Mouse (Mus musculus) embryonic facial prominence, embryonic 11.5 days (tissue): ENCODE results near the gene 4930568D16Rik. TPM values are rescaled to one million over a fixed set of nuclear protein-coding genes. Genes with fewer than 3 reads are reported as not detected.

Source experiments
- ATAC-seq: fragments of 200-750 bp; cut with Nextera tagmentation; replicated peaks from 2 replicates; pipeline ENCODE4 v1.8.0; 2017; ENCODE audit warnings: low read depth; ENCODE audit not compliant: insufficient number of reproducible peaks, low FRiP score, low TSS enrichment
- DNase-seq: peaks from one replicate; pipeline ENCODE4 v3.0.0-alpha.2; 2015; ENCODE audit warnings: low spot score
- H3K27ac ChIP-seq: fragments of 300-500 bp; sonication (generic); replicated peaks from 2 replicates; pipeline ENCODE4 v1.5.1; 2014; ENCODE audit warnings: mild to moderate bottlenecking, low read depth, low read length, control low read depth
- H3K27me3 ChIP-seq: fragments of 300-500 bp; sonication (generic); 2 replicates; pipeline ENCODE4 v1.6.1; 2014; ENCODE audit warnings: mild to moderate bottlenecking, low read length, moderate library complexity, mixed read lengths; ENCODE audit not compliant: control insufficient read depth, insufficient read depth
- H3K36me3 ChIP-seq: fragments of 300-500 bp; sonication (generic); replicated peaks from 2 replicates; pipeline ENCODE4 v1.6.1; 2014; ENCODE audit warnings: low read depth, mild to moderate bottlenecking, low read length, moderate library complexity, mixed read lengths; ENCODE audit not compliant: control insufficient read depth, insufficient read depth
- H3K4me1 ChIP-seq: fragments of 300-500 bp; sonication (generic); 2 replicates; pipeline ENCODE4 v1.6.1; 2014; ENCODE audit warnings: low read length, mixed read lengths; ENCODE audit not compliant: control insufficient read depth, insufficient read depth
- H3K4me2 ChIP-seq: fragments of 300-500 bp; sonication (generic); 2 replicates; pipeline ENCODE4 v1.6.1; 2014; ENCODE audit warnings: low read depth, mild to moderate bottlenecking, control low read depth, low read length, moderate library complexity
- H3K4me3 ChIP-seq: fragments of 300-500 bp; sonication (generic); 2 replicates; pipeline ENCODE4 v1.5.1; 2014; ENCODE audit warnings: low read depth, low read length, control low read depth
- H3K9ac ChIP-seq: fragments of 300-500 bp; sonication (generic); replicated peaks from 2 replicates; pipeline ENCODE4 v1.6.1; 2014; ENCODE audit warnings: mild to moderate bottlenecking, control low read depth, low read length
- H3K9me3 ChIP-seq: fragments of 300-500 bp; sonication (generic); replicated peaks from 2 replicates; pipeline ENCODE4 v1.6.1; 2016; ENCODE audit warnings: mild to moderate bottlenecking, low read length, inconsistent platforms, mixed read lengths; ENCODE audit not compliant: control insufficient read depth
- WGBS: fragments of 180-500 bp; shearing (Covaris S2); extraction: QIAGEN DNeasy Blood & Tissue Kit; methylation state at CpG from one replicate; pipeline ENCODE4 v1.1.7; 2014; 5-methylcytosine and 5-hydroxymethylcytosine counted together
- polyA plus RNA-seq: library from polyadenylated mRNA; unstranded; fragments of >200 nt; fragmentation: Nextera tagmentation; extraction: Ambion mirVana; gene quantifications from 2 replicates; pipeline ENCODE4 v1.2.1, GENCODE M21; 2014

The 4930568D16Rik gene
- polyA plus RNA-seq, 1 experiment from 2014 or later, result not detected

- H3K27ac ChIP-seq, result no peak overlapping the region
- H3K4me1 ChIP-seq, result no peaks in the 10 kb centered on the region
- H3K4me2 ChIP-seq, result no peak overlapping the region
- no peak overlapping the region for H3K9ac ChIP-seq
- no peaks in the 10 kb centered on the region for H3K9me3 ChIP-seq
- 83% methylated on average over 9 of the region's 9 CpGs for WGBS
- H3K27me3 ChIP-seq, result no peaks in the 10 kb centered on the region
- no peak for DNase-seq
- H3K36me3 ChIP-seq, result no peaks in the 10 kb centered on the region
- ATAC-seq, result no peak
- H3K4me3 ChIP-seq, result no peak overlapping the region
Observed at GRCm38 (mm10) chr2:35385441-35385871, 17.9 kb upstream of the 4930568D16Rik start.

- Histone ChIP-seq H3K27ac (no peak overlapping the region), H3K9ac (no peak overlapping the region), H3K4me2 (no peak overlapping the region), H3K36me3 (no peaks in the 10 kb centered on the region), H3K9me3 (no peaks in the 10 kb centered on the region), H3K4me1 (no peaks in the 10 kb centered on the region), H3K4me3 (no peak overlapping the region), H3K27me3 (no peaks in the 10 kb centered on the region)
- 74% methylated on average over 9 of the region's 9 CpGs for WGBS
- DNase-seq, result no peak
- ATAC-seq, result no peak
Observed at GRCm38 (mm10) chr2:35379306-35379705, 11.8 kb upstream of the 4930568D16Rik start.

GRCm38 (mm10) chr2:35377600-35377999 is 10.1 kb upstream of the 4930568D16Rik start:
- Histone ChIP-seq H3K36me3 (no peaks in the 10 kb centered on the region), H3K4me1 (no peaks in the 10 kb centered on the region), H3K4me3 (no peak overlapping the region), H3K27me3 (no peaks in the 10 kb centered on the region), H3K9ac (no peak overlapping the region), H3K9me3 (no peaks in the 10 kb centered on the region), H3K27ac (no peak overlapping the region), H3K4me2 (no peak overlapping the region)
- 68% methylated on average over 6 of the region's 6 CpGs for WGBS
- DNase-seq, result no peak
- ATAC-seq, result no peak

GRCm38 (mm10) chr2:35373003-35373402 is 5.5 kb upstream of the 4930568D16Rik start:
- H3K4me3 ChIP-seq, result no peak overlapping the region
- no peak overlapping the region for H3K9ac ChIP-seq
- peak; percentile 69 for DNase-seq

GRCm38 (mm10) chr2:35370686-35371085 is 3.2 kb upstream of the 4930568D16Rik start:
- H3K27me3 ChIP-seq, result no peaks in the 10 kb centered on the region
- no peak overlapping the region for H3K27ac ChIP-seq
- H3K9me3 ChIP-seq, result no peaks in the 10 kb centered on the region
- H3K4me1 ChIP-seq, result no peaks in the 10 kb centered on the region
- no peaks in the 10 kb centered on the region for H3K36me3 ChIP-seq
- H3K4me3 ChIP-seq, result no peak overlapping the region
- H3K9ac ChIP-seq, result no peak overlapping the region
- no peak for ATAC-seq
- no peak for DNase-seq
- no peak overlapping the region for H3K4me2 ChIP-seq

More at GRCm38 (mm10) chr2:35373003-35373402, 5.5 kb upstream of the 4930568D16Rik start:
- H3K27me3 ChIP-seq, result no peaks in the 10 kb centered on the region
- H3K4me2 ChIP-seq, result no peak overlapping the region
- no peaks in the 10 kb centered on the region for H3K4me1 ChIP-seq
- H3K27ac ChIP-seq, result no peak overlapping the region
- H3K36me3 ChIP-seq, result no peaks in the 10 kb centered on the region
- WGBS, result 17% methylated on average over 3 of the region's 3 CpGs
- no peaks in the 10 kb centered on the region for H3K9me3 ChIP-seq
- ATAC-seq, result no peak

GRCm38 (mm10) chr2:35349184-35349583 is 18.3 kb downstream of the 4930568D16Rik start:
- Histone ChIP-seq H3K27ac (no peak overlapping the region), H3K9ac (no peak overlapping the region), H3K4me2 (no peak overlapping the region), H3K9me3 (no peaks in the 10 kb centered on the region), H3K27me3 (no peaks in the 10 kb centered on the region), H3K4me1 (no peaks in the 10 kb centered on the region), H3K4me3 (no peak overlapping the region), H3K36me3 (no peaks in the 10 kb centered on the region)
- DNase-seq, result peak; percentile 57
- WGBS, result 60% methylated on average over 5 of the region's 5 CpGs
- ATAC-seq, result no peak

GRCm38 (mm10) chr2:35345984-35346383 is 21.5 kb downstream of the 4930568D16Rik start:
- Histone ChIP-seq H3K4me2 (no peak overlapping the region), H3K4me1 (no peaks in the 10 kb centered on the region), H3K9ac (no peak overlapping the region), H3K36me3 (no peaks in the 10 kb centered on the region), H3K27me3 (no peaks in the 10 kb centered on the region), H3K9me3 (no peaks in the 10 kb centered on the region), H3K4me3 (no peak overlapping the region), H3K27ac (no peak overlapping the region)
- ATAC-seq (no peak), DNase-seq (no peak)
- WGBS, result 73% methylated on average over 2 of the region's 2 CpGs

- no peak for DNase-seq
- Histone ChIP-seq H3K9me3 (no peaks in the 10 kb centered on the region), H3K27ac (no peak overlapping the region), H3K36me3 (no peaks in the 10 kb centered on the region), H3K4me1 (no peaks in the 10 kb centered on the region), H3K4me2 (no peak overlapping the region), H3K4me3 (no peak overlapping the region), H3K27me3 (no peaks in the 10 kb centered on the region), H3K9ac (no peak overlapping the region)
- ATAC-seq, result no peak
- 73% methylated on average over 3 of the region's 3 CpGs for WGBS
Observed at GRCm38 (mm10) chr2:35342605-35343004, 24.9 kb downstream of the 4930568D16Rik start.
